9 mouse cellular contexts compared by ENCODE assay signal in the genomic region with DNA sequence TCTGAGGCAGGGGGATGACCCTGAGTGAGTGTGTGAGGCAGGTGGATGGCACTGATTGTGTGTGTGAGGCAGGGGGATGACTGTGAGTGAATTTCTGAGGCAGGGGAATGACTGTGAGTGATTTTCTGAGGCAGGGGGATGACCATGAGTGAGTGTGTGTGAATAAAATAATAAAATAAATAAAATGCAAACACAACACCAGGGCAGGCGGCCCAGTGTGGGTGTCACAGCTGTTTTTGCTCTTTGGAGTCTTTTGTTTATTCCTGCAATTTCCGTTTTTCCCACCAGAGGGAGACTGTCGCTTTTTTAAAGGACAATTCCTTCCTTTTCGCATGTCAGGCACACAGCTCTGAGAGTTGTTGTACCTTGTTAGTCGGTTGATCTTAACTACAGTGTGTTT. TPM values are rescaled to one million over a fixed set of nuclear protein-coding genes. Genes with fewer than 3 reads are reported as not detected.
DNase-seq lines count a peak whose midpoint lies in the region; ATAC-seq lines count a peak whose summit lies in the region.
"Not testable (repeated sequence)": the region's sequence is repeated elsewhere in the genome, so short reads cannot be mapped to it uniquely, and the experiment has no call there.
"Had no signal": no experiment of that assay in that cellular context is flagged by ENCODE, and none has a peak within 500 bp of the region (broad histone marks: within the 10 kb centered on the region; RNA-seq: fewer than 3 reads in every experiment).

No protein-coding gene starts in this region.

- peak overlapping the region; percentile 84; the same call in 1 of the 2 replicates for H3K27ac ChIP-seq in brown adipose tissue, adult 24 weeks (replicated peaks; ENCODE audit: low read depth, low read length)
- H3K27ac ChIP-seq in embryonic facial prominence, embryonic 15.5 days (replicated peaks); heart, embryonic 13.5 days (replicated peaks); kidney, embryonic 14.5 days (ENCODE audit: low read depth, low read length); midbrain, embryonic 16.5 days (ENCODE audit: low read length): not testable (repeated sequence)

- peak overlapping the region; percentile 81 for H3K4me3 ChIP-seq in brown adipose tissue, adult 24 weeks (ENCODE audit: insufficient read depth, low read depth, low read length)
- H3K4me3 ChIP-seq in embryonic facial prominence, embryonic 15.5 days (replicated peaks), result peak overlapping the region; percentile 60; the same call in 1 of the 2 replicates
- H3K4me3 ChIP-seq in heart, embryonic 13.5 days, result peak overlapping the region; percentile 60
- H3K4me3 ChIP-seq in kidney, embryonic 14.5 days (ENCODE audit: low read length), result 0 out of 2 replicates have a peak overlapping the region, but pooled peaks have one; percentile 55
- H3K4me3 ChIP-seq in midbrain, embryonic 16.5 days (ENCODE audit: low read depth, low read length), result peak overlapping the region; percentile 64

- H3K9ac ChIP-seq in embryonic facial prominence, embryonic 15.5 days; kidney, embryonic 14.5 days (ENCODE audit: low read depth, low read length); midbrain, embryonic 16.5 days (ENCODE audit: low read depth, low read length): not testable (repeated sequence)
- peak overlapping the region; percentile 69; the same call in 1 of the 2 replicates for H3K9ac ChIP-seq in heart, embryonic 13.5 days

- DNase-seq in 3134 (ENCODE audit: extremely low read depth, insufficient read length, low spot score) (peak; percentile 15), liver (peak; percentile 61)
- DNase-seq in spleen, postnatal 36 days (ENCODE audit: low spot score in 2 of 2), result peak; percentile 62 to 74

- not testable (repeated sequence) for ATAC-seq in embryonic facial prominence, embryonic 15.5 days (ENCODE audit: insufficient number of reproducible peaks, low FRiP score, low TSS enrichment, low read depth); heart, embryonic 13.5 days (ENCODE audit: extremely low read depth, insufficient number of reproducible peaks, low FRiP score, low TSS enrichment); kidney, embryonic 14.5 days (ENCODE audit: low FRiP score, low TSS enrichment); midbrain, embryonic 16.5 days

- H3K36me3 ChIP-seq in embryonic facial prominence, embryonic 15.5 days; heart, embryonic 13.5 days; kidney, embryonic 14.5 days (ENCODE audit: control insufficient read depth, insufficient read depth, low read length); midbrain, embryonic 16.5 days (ENCODE audit: control insufficient read depth, insufficient read depth, low read length): not testable (repeated sequence)

- not testable (repeated sequence) for H3K9me3 ChIP-seq in embryonic facial prominence, embryonic 15.5 days (replicated peaks); heart, embryonic 13.5 days; kidney, embryonic 14.5 days (ENCODE audit: control insufficient read depth, low read length); midbrain, embryonic 16.5 days (replicated peaks; ENCODE audit: control insufficient read depth, low read length, poor library complexity, severe bottlenecking)

- H3K27me3 ChIP-seq in embryonic facial prominence, embryonic 15.5 days; heart, embryonic 13.5 days (replicated peaks); kidney, embryonic 14.5 days (ENCODE audit: control insufficient read depth, insufficient read depth, low read length); midbrain, embryonic 16.5 days (ENCODE audit: control insufficient read depth, insufficient read depth, low read depth, low read length): not testable (repeated sequence)

- WGBS in embryonic facial prominence, embryonic 15.5 days, result 5% methylated on average over 5 of the region's 5 CpGs
- 7% methylated on average over 5 of the region's 5 CpGs for WGBS in heart, embryonic 13.5 days
- 7% methylated on average over 5 of the region's 5 CpGs for WGBS in kidney, embryonic 14.5 days
- 8% methylated on average over 5 of the region's 5 CpGs for WGBS in midbrain, embryonic 16.5 days

- peak overlapping the region; percentile 86 for H3K4me2 ChIP-seq in embryonic facial prominence, embryonic 15.5 days (replicated peaks)
- H3K4me2 ChIP-seq in heart, embryonic 13.5 days, result peak overlapping the region; percentile 84
- not testable (repeated sequence) for H3K4me2 ChIP-seq in kidney, embryonic 14.5 days (replicated peaks; ENCODE audit: low read depth, low read length)
- peak overlapping the region; percentile 53 for H3K4me2 ChIP-seq in midbrain, embryonic 16.5 days (ENCODE audit: low read length)

- peaks cover 17% of the 10 kb centered on the region; the same call in 1 of the 2 replicates for H3K4me1 ChIP-seq in brown adipose tissue, adult 24 weeks (ENCODE audit: control insufficient read depth, insufficient read depth, insufficient read length, low read length)
- peaks cover 23% of the 10 kb centered on the region for H3K4me1 ChIP-seq in embryonic facial prominence, embryonic 15.5 days
- H3K4me1 ChIP-seq in heart, embryonic 13.5 days, result peaks cover 36% of the 10 kb centered on the region
- not testable (repeated sequence) for H3K4me1 ChIP-seq in kidney, embryonic 14.5 days (ENCODE audit: control insufficient read depth, insufficient read depth, low read length); midbrain, embryonic 16.5 days (ENCODE audit: control insufficient read depth, insufficient read depth, low read length)

RNA-seq across cellular contexts. Expression of a gene that starts 42.5 kb away (rescaled TPM):
- 0.54 and 0.59 TPM in 2 replicates for polyA plus RNA-seq in brown adipose tissue, adult 24 weeks (2012; ENCODE audit: insufficient read depth, insufficient read length, missing spikeins)
- polyA plus RNA-seq in embryonic facial prominence, embryonic 15.5 days (2015; fragmentation: Nextera tagmentation; extraction: Ambion mirVana), result 4.6 and 5.4 TPM in 2 replicates
- polyA plus RNA-seq in heart, embryonic 13.5 days (2015; fragmentation: Nextera tagmentation; extraction: Ambion mirVana), result 1.2 and 1.4 TPM in 2 replicates
- 1.8 and 2.9 TPM in 2 replicates for polyA plus RNA-seq in kidney, embryonic 14.5 days (2014; fragmentation: Nextera tagmentation; extraction: Ambion mirVana)
- polyA plus RNA-seq in midbrain, embryonic 16.5 days (2015; fragmentation: Nextera tagmentation; extraction: Ambion mirVana), result 0.53 and 0.73 TPM in 2 replicates

RNA-seq across cellular contexts. Expression of a gene that starts 52.2 kb away (rescaled TPM):
- polyA plus RNA-seq in brown adipose tissue, adult 24 weeks (2012; ENCODE audit: insufficient read depth, insufficient read length, missing spikeins), result not detected in 2 replicates
- polyA plus RNA-seq in embryonic facial prominence, embryonic 15.5 days (2015; fragmentation: Nextera tagmentation; extraction: Ambion mirVana), result not detected in 2 replicates
- not detected in 2 replicates for polyA plus RNA-seq in heart, embryonic 13.5 days (2015; fragmentation: Nextera tagmentation; extraction: Ambion mirVana)
- not detected in 2 replicates for polyA plus RNA-seq in kidney, embryonic 14.5 days (2014; fragmentation: Nextera tagmentation; extraction: Ambion mirVana)
- not detected in 2 replicates for polyA plus RNA-seq in midbrain, embryonic 16.5 days (2015; fragmentation: Nextera tagmentation; extraction: Ambion mirVana)
- polyA plus RNA-seq: C2C12 had no signal

Comparison
In these comparisons a context has a peak if more than half of its experiments do, and no peak if none do; other contexts are left out.
1. DNase-seq: peak in every context shown above with its lines; median percentile 68 in spleen, postnatal 36 days; 61 in liver; 15 in 3134.